Mouse (Mus musculus) activated CD4-positive, CD25-positive, alpha-beta regulatory T cell, adult 4 months (primary cell): Measurements from ENCODE around the gene Rpgrip1l. TPM values are rescaled to one million over a fixed set of nuclear protein-coding genes. Genes with fewer than 3 reads are reported as not detected.

Experiments
- ATAC-seq: one replicate; pipeline ENCODE4 v1.8.0; 2017
- polyA plus RNA-seq, 2 experiments: library from polyadenylated mRNA; unstranded; fragments of 100-300 nt; shearing (Covaris generic); gene quantifications; one replicate each; pipeline ENCODE4 v1.2.1; 2017

Rpgrip1l gene
- polyA plus RNA-seq, 2 experiments from 2014 or later: 0.42 to 1.9 TPM

DNA sequence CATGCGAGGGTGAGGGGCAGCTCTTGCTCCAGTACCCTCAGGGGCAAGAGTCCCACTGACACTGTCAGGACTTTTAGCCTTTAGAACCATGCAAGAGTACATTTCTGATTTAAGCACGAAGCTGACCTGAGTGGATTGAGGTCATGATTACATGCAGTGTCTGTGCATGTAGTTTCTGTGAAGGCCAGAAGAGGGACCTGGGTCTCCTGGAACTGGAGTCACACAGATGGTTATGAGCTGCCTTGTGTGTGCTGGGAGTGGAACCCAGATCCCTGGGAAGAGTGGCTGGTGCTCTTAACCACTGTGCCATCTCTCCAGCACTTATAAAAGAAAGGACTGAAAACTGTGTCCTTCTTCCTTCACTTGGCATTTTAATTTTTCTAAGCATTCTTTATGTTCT is 111.9 kb downstream of the Rpgrip1l start:
- no peak for ATAC-seq

DNA sequence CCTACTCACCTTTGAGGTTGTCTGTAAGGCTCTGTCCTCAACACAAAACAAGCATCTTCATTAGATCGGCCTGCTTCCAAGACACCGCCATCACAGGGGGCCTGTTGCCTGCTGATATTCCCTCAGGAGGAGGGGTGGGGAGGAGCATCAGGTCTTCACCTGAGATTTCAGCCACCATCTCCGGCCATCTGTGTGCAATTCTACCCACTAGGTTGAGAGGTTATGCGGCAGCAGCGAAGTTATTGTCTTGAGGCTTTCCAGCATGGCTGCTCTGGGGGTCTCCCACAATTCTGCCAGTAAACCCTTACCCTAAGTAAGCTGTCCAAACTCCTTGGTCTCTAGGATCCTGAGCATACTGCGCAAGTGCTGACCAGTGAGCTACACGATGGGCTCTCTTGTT is 113.2 kb downstream of the Rpgrip1l start, which contains the start of gene Aktip:
TSS of gene Aktip (minus strand) at position 101 of the 400 bp plus-strand sequence.
- ATAC-seq: no peak

DNA sequence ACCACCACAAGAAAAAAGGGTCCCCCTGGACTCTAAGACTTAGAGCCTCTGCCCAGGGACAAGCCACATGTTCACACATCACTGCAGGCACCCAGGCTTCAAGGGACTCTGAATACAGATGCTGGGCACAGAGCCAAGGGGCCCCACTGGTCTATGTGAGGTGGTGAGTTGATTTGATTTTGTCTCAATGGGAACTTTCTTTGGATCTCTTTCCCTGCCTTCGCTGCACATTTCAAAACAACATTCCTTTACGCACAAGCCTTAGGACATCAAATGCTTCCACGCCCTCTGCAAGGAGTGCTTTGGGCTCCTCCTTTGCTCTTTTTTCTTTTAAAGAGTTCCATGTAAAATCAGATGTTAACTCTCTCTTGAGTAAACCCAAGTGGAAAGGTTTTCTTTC is 115.0 kb downstream of the Rpgrip1l start:
- ATAC-seq: no peak

DNA sequence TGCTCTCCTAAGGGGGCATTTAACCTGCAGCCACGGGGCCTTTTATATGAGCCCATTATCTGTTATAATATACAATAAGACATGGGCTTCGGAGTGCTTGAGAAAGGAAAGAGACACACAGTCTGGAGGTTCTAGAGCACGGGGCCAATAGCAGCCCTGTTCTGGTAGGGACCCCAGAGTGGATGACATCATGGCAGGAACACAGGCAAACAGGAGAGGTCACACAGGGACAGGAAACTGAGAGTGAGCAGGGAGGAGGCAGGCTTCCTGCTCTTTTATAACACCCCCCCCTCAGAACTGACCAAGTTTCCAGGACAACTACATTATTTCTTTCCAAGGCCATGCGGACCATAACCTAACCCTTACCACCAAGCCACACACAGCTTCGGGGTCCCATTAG is 115.8 kb downstream of the Rpgrip1l start:
- ATAC-seq: no peak

DNA sequence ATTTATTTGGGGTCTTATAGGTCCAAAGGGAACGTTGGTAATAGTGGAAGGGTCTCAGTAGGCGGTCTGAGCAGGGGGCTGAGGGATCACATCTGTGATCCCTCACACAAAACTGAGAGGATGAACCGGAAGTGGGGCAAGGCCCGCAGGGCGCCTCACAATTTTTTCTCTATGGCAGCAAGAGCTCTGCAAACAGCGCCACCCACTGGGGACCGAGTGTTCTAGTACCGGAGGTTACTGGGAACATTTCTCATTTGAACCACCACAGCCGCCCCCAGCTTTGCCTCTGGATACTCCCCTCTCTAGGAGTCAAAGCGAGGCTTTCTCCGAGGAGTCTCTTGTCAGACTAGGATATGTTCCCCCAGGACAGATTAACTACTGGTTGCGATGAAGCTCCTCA is 116.4 kb downstream of the Rpgrip1l start:
- no peak for ATAC-seq

DNA sequence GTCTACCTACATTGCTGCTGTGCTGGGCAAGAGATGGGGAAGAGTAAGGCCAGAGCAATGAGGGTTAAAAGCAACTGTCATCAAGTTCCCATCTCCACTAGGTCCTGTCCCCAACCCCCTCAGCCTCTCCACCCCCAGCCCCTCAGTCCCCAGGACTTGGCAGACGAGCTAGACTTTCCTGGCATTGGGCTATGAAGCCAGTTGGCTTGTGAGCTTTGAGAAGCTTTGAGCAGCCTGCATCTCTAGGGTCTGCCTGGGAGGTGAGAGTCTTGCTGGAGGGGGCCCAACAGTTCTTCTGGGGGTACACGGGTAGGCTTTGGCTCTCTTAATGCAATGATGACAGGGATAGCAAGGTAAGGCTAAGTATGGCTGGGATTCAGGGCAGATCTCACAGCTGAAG is 119.0 kb downstream of the Rpgrip1l start:
- no peak for ATAC-seq

DNA sequence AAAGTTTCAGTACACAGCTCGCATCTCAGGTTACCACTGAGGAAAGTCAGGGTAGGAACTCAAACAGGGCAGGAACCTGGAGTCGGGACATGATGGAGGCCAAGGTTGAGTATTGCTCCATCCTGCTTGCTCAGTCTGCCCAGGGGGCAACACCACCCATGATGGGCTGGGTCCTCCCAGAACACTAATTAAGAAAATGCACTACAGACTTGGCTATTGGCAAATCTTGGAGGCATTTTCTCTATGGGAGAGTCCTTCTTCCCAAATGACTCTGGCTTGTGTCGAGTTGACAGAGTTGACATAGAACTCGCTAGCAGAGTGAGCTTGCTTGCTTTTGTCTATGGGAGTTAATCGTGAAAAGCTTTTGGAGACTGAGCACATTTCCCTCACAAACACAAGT is 120.1 kb downstream of the Rpgrip1l start:
- ATAC-seq: no peak

DNA sequence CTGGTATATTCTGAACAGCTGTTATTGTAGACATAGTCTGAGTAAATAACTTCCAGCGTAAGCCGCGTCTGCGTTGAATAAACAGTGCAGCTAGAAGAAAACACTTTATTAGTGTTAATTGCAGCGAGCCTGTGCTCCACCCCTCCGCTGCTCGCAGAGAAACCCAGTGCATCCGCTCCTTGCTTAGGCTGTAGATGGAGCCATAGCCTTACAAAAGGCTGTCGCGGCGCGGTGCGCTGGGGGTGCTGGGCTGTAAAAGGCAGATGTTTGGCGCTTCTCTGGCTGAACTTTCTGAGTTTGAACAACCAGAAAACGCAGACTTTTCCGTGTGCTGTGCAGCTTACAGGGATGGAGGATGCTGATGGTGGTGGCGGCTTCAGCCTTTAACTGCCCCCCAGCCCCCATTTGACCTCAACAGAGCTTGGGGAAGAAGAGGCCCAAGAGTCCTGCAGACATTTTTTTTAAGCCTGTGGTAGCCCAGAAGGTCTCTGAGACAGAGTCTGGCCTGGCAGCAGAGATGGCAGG is 122.2 kb downstream of the Rpgrip1l start:
- ATAC-seq: peak; percentile 57

DNA sequence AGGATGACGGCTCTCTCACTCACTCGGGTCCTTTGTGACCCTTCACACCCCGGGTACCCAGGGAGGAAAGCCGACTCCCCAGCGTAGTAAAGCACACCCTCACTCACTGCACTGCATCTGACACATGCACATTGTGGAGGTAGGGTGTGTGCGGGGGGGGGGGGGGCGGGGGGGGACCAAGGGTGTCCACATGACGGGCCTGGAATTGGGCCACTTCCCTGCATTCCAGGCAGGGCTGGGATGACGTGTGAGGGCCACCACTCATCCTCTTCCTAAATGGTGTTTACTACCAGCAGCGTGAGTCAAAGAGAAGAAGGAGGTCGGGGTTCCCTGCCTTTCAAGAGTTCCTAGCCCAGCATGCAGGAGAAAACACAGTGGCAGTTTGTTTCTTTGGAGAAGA is 124.9 kb downstream of the Rpgrip1l start:
- ATAC-seq: no peak

DNA sequence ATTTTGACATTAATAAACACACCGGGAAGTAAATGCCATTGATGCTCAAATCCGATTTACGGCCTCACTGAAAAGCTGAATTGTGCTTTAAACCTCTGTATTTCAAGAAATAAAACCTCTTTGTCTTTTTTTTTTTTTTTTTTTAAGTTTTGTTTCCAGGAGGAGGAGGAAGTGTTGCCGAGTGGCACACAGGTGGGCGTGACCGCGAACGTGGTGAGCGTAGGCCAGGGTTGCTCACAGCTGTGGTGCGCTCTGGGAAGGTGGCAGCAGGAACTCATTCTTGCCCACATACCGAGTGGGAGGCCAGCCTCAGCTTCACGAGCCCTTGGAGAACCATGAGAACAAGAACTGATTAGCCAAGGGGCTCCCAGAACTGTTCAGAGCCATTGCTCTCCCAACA is 126.7 kb downstream of the Rpgrip1l start:
- ATAC-seq: no peak

DNA sequence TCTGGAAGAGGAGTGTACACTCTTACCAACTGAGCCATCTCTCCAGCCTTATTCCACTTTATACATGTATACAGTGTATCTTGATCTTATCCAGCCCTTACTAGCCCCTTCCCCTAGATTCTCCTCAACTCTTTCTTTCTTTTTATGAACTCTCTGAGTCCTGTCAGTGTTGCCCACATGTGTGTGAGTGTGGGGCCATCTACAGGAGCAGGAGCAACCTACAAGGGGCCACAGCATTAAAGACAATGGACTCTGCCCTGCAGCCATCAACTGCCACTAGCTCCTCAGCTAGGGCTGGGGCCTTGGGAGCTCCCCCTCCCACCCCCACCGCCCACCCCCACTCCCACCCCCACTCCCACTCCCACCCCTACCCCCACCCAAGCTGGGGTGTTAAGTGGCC is 135.4 kb downstream of the Rpgrip1l start:
- no peak for ATAC-seq

DNA sequence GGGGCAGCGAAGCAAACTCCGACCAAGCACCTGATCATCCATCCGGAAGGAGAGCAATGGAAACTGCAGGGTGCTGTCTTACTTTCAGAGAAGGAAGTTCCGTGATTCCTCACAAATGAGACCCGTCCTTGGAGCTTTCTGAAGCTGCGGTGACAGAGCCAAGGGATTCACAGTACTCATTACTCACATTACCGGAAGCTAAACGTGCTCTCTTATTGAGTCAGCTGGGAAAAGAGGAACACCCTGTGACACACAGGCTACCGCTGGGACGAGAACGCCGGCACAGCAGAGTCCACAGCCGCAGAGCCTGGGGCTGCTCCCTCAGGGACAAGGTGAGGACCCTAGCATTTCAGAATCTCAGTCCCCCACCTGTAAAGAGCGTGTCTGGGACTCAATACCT is 136.9 kb downstream of the Rpgrip1l start:
- no peak for ATAC-seq

DNA sequence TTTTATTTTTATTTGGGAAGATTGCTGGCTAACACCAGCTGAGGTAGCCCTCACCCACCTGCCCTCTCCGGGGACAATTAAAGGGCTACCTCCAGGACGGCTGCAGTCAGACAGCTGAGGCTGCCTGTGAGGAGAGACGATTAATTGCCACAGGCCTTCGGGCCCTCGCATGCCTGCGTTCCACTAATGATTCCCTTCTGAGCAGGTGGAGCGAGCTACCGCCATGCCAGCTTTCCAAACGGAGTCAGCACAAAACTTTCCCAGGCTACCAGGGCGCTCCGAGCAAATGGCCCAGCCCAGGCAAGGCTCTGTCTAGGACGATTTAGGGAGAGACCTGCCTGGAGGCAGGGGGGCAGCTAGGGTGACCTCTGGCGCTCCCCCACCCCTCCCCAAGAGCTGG is 141.5 kb downstream of the Rpgrip1l start:
- no peak for ATAC-seq

DNA sequence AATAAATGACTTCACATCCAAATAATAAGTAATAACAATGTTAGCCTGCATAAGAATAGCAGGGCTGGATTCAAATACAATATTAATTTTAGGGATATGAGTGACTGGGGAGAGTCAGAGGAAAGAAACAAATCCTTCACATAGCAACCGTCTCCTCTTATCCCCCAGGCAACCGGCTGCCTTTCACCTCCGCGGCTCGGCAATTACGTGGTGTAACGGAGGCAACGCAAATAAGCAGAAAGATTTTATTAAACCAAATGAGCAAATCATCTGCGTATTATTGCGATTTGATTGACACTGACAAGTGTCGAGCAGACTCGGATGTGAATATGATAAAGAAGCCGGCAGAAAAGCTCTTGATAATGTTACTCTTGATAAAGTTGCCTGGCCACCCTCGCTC is 142.1 kb downstream of the Rpgrip1l start:
- ATAC-seq: no peak

DNA sequence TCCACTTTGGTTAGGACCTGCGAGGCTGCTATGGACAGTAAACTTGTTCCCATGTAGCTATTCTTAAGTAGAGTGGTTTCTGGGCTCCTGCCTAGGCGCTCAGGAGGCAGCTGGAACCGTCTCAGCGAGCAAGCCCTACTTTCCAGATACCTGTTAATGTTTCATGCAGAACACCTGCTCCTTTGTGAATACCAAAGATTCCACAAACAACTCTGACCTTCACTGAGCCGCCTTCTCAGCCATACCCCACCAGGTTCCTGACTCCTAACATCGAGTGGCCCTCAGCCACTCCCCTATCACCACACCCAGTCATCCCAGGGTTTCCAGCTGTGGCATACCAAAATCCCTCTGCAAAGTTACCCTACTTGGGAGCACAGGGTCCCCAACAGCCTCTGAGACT is 142.9 kb downstream of the Rpgrip1l start:
- no peak for ATAC-seq

Other genes with a start within 250 kb of the Rpgrip1l start
- 100 to 1,000 TPM; 103 to 143 TPM for gene Rbl2, start 243.2 kb downstream of the Rpgrip1l start, polyA plus RNA-seq
- 10 to 100 TPM; 14.5 to 28.0 TPM for gene Aktip, start 113.3 kb downstream of the Rpgrip1l start, polyA plus RNA-seq
- gene Fto, start 263 bp upstream of the Rpgrip1l start, polyA plus RNA-seq: 10 to 100 TPM; 58.0 to 63.8 TPM